Mouse (Mus musculus): ENCODE measurements around the gene Snhg11. TPM values are rescaled to one million over a fixed set of nuclear protein-coding genes. Genes with fewer than 3 reads are reported as not detected.

Snhg11 gene
- total RNA-seq, 2 experiments from 2014 or later = 0.06 to 0.20 TPM

DNA sequence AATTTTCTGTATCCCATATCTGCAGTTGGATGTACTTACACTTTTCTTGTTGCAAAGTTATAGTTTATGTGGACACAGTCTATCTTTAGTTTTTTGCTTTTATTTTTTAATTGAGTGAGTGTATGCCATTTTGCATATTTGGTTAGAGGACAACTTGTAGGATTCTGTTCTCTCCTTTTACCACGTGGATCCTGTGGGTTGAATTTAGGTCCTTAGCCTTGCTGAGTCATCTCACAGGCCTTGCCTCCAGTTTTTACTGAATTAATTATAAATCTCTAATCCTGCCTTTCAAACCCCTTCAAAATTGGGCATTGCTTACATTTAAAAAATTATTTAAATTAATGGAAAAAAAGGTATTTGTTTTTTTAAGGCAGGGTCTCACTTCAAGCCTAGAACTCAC lies 40.4 kb downstream of the Snhg11 start:
- no peak for DNase-seq
- intact Hi-C loops (cut with DNase I; ENCODE audit: low total_unique reads) = no loop called here

DNA sequence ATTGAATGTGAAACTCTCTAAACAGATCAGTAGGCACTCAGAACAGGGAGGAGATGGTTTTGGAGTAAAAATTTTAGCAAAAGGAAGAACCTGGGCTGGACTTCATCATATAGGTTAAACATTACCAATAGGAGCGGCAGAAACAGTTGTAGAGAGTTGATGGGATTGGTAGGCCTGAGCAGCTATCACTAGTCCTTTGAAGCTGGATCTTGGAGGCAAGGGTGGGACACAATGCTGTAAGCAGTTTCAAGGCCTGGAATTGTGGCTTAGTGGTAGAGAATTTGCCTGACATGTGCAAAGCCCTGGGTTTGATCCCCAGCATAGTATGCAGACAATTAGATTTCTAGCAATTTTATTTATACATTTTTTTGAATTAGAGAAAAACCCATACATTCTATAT lies 43.2 kb downstream of the Snhg11 start:
- intact Hi-C loops (cut with DNase I; ENCODE audit: low total_unique reads) = no loop called here
- no peak for DNase-seq

Other genes starting within 250 kb of the Snhg11 start
- 10 to 100 TPM; 48.4 to 50.2 TPM for gene Tgm2, start 229.2 kb upstream of the Snhg11 start, total RNA-seq (2021)
- 1 to 10 TPM; 3.3 to 4.2 TPM for gene D630003M21Rik, start 146.4 kb upstream of the Snhg11 start, total RNA-seq (2021)
- gene Bpi, start 117.5 kb upstream of the Snhg11 start, total RNA-seq (2021) = not detected
- gene Lbp, start 69.1 kb upstream of the Snhg11 start, total RNA-seq (2021) = 10 to 100 TPM in 1 of 2 experiments, 1 to 10 TPM in 1; 7.8 to 12.7 TPM
- 10 to 100 TPM; 20.3 to 21.2 TPM for gene Ralgapb, start 34.2 kb downstream of the Snhg11 start, total RNA-seq (2021)
- gene Adig, start 127.0 kb downstream of the Snhg11 start, total RNA-seq (2021) = under 1 TPM in 1 of 2 experiments, not detected in 1; 0.59 TPM
- not detected for gene Arhgap40, start 137.2 kb downstream of the Snhg11 start, total RNA-seq (2021)
- not detected for gene Slc32a1, start 235.1 kb downstream of the Snhg11 start, total RNA-seq (2021)
- 1 to 10 TPM; 3.2 to 4.1 TPM for gene Actr5, start 249.2 kb downstream of the Snhg11 start, total RNA-seq (2021)